Mouse (Mus musculus): ENCODE measurements at regions not wholly inside any gene's neighbourhood (a gene's known extent, or its start where the extent isn't known, plus 50 kb on each side); places are given as distances from the start of the nearest gene placed in this dataset.

- in situ Hi-C loops (cut with MboI; ENCODE audit: low sequenced_read_pairs in 2 of 2, unreplicated experiment in 2 of 2) = no loop called here
- no peak overlapping the region for H3K9ac ChIP-seq (ENCODE audit: insufficient read depth, low read depth, low read length, poor library complexity, severe bottlenecking)
Measured at GRCm38 (mm10) chr4:127545106-127545505, 187.1 kb upstream of the Gjb5 start.

GRCm38 (mm10) chr4:127543276-127543675, 185.3 kb upstream of the Gjb5 start:
- in situ Hi-C loops (cut with MboI; ENCODE audit: low sequenced_read_pairs in 2 of 2, unreplicated experiment in 2 of 2) = no loop called here
- no peaks in the 10 kb centered on the region for H3K36me3 ChIP-seq (ENCODE audit: control insufficient read depth, insufficient read depth, low read length, poor library complexity, severe bottlenecking)
- H3K4me3 ChIP-seq (ENCODE audit: insufficient read depth in 1 of 2, low read depth in 1 of 2, low read length in 2 of 2, poor library complexity in 1 of 2, severe bottlenecking in 1 of 2) = no peak overlapping the region
- TF ChIP-seq HCFC1 (IDR thresholded peaks at IDR 0.05; ENCODE audit: borderline replicate concordance, insufficient read depth, low read length) = no peak
- TF ChIP-seq ZNF384 (IDR thresholded peaks at IDR 0.05; ENCODE audit: low read depth, low read length) = no peak
- no peak for TF ChIP-seq CHD2 (IDR thresholded peaks at IDR 0.05; ENCODE audit: low read depth, low read length)
- no peak for TF ChIP-seq MAFK (IDR thresholded peaks at IDR 0.05; ENCODE audit: insufficient read depth, low read depth, low read length)
- no peak for TF ChIP-seq ZC3H11A (IDR thresholded peaks at IDR 0.05; ENCODE audit: borderline replicate concordance, low read depth, low read length)
- no peak overlapping the region for H3K9ac ChIP-seq (ENCODE audit: insufficient read depth, low read depth, low read length, poor library complexity, severe bottlenecking)
- H3K27ac ChIP-seq (ENCODE audit: insufficient read depth, low read depth, low read length, poor library complexity, severe bottlenecking) = no peak overlapping the region
- no peaks in the 10 kb centered on the region for H3K4me1 ChIP-seq (ENCODE audit: control insufficient read depth in 2 of 2, insufficient read depth in 2 of 2, low read length in 2 of 2, poor library complexity in 1 of 2)
- no peaks in the 10 kb centered on the region for H3K9me3 ChIP-seq (ENCODE audit: control insufficient read depth, insufficient read depth, low read depth, low read length)
- no peak for DNase-seq (ENCODE audit: low read depth, low spot score)

More at GRCm38 (mm10) chr4:127545106-127545505, 187.1 kb upstream of the Gjb5 start:
- no peak overlapping the region for H3K4me3 ChIP-seq (ENCODE audit: insufficient read depth in 1 of 2, low read depth in 1 of 2, low read length in 2 of 2, poor library complexity in 1 of 2, severe bottlenecking in 1 of 2)
- H3K36me3 ChIP-seq (ENCODE audit: control insufficient read depth, insufficient read depth, low read length, poor library complexity, severe bottlenecking) = no peaks in the 10 kb centered on the region
- H3K9me3 ChIP-seq (ENCODE audit: control insufficient read depth, insufficient read depth, low read depth, low read length) = no peaks in the 10 kb centered on the region
- TF ChIP-seq HCFC1 (IDR thresholded peaks at IDR 0.05; ENCODE audit: borderline replicate concordance, insufficient read depth, low read length) = no peak
- no peak for DNase-seq (ENCODE audit: low read depth, low spot score)
- H3K4me1 ChIP-seq (ENCODE audit: control insufficient read depth in 2 of 2, insufficient read depth in 2 of 2, low read length in 2 of 2, poor library complexity in 1 of 2) = no peaks in the 10 kb centered on the region
- H3K27ac ChIP-seq (ENCODE audit: insufficient read depth, low read depth, low read length, poor library complexity, severe bottlenecking) = no peak overlapping the region

GRCm38 (mm10) chr4:127542771-127543170, 184.8 kb upstream of the Gjb5 start:
- H3K9me3 ChIP-seq (ENCODE audit: control insufficient read depth, insufficient read depth, low read depth, low read length) = no peaks in the 10 kb centered on the region
- no peak overlapping the region for H3K4me3 ChIP-seq (ENCODE audit: insufficient read depth in 1 of 2, low read depth in 1 of 2, low read length in 2 of 2, poor library complexity in 1 of 2, severe bottlenecking in 1 of 2)
- H3K4me1 ChIP-seq (ENCODE audit: control insufficient read depth in 2 of 2, insufficient read depth in 2 of 2, low read length in 2 of 2, poor library complexity in 1 of 2) = no peaks in the 10 kb centered on the region
- H3K27ac ChIP-seq (ENCODE audit: insufficient read depth, low read depth, low read length, poor library complexity, severe bottlenecking) = no peak overlapping the region; the same call in 1 of the 2 replicates
- H3K9ac ChIP-seq (ENCODE audit: insufficient read depth, low read depth, low read length, poor library complexity, severe bottlenecking) = no peak overlapping the region
- TF ChIP-seq CHD2 (IDR thresholded peaks at IDR 0.05; ENCODE audit: low read depth, low read length) (no peak), HCFC1 (IDR thresholded peaks at IDR 0.05; ENCODE audit: borderline replicate concordance, insufficient read depth, low read length) (no peak), ZC3H11A (IDR thresholded peaks at IDR 0.05; ENCODE audit: borderline replicate concordance, low read depth, low read length) (no peak), ZNF384 (IDR thresholded peaks at IDR 0.05; ENCODE audit: low read depth, low read length) (no peak), MAFK (IDR thresholded peaks at IDR 0.05; ENCODE audit: insufficient read depth, low read depth, low read length) (no peak)
- no peak for DNase-seq (ENCODE audit: low read depth, low spot score)
- in situ Hi-C loops (cut with MboI; ENCODE audit: low sequenced_read_pairs in 2 of 2, unreplicated experiment in 2 of 2) = no loop called here
- no peaks in the 10 kb centered on the region for H3K36me3 ChIP-seq (ENCODE audit: control insufficient read depth, insufficient read depth, low read length, poor library complexity, severe bottlenecking)

GRCm38 (mm10) chr4:127536952-127537351, 179.0 kb upstream of the Gjb5 start:
- no peak overlapping the region for H3K4me3 ChIP-seq (ENCODE audit: insufficient read depth in 1 of 2, low read depth in 1 of 2, low read length in 2 of 2, poor library complexity in 1 of 2, severe bottlenecking in 1 of 2)
- in situ Hi-C loops (cut with MboI; ENCODE audit: low sequenced_read_pairs in 2 of 2, unreplicated experiment in 2 of 2) = no loop called here
- no peaks in the 10 kb centered on the region for H3K4me1 ChIP-seq (ENCODE audit: control insufficient read depth in 2 of 2, insufficient read depth in 2 of 2, low read length in 2 of 2, poor library complexity in 1 of 2)
- peak; percentile 93 for TF ChIP-seq ZNF384 (IDR thresholded peaks at IDR 0.05; ENCODE audit: low read depth, low read length)
- no peak for TF ChIP-seq MAFK (IDR thresholded peaks at IDR 0.05; ENCODE audit: insufficient read depth, low read depth, low read length)
- no peak overlapping the region for H3K9ac ChIP-seq (ENCODE audit: insufficient read depth, low read depth, low read length, poor library complexity, severe bottlenecking)
- H3K9me3 ChIP-seq (ENCODE audit: control insufficient read depth, insufficient read depth, low read depth, low read length) = no peaks in the 10 kb centered on the region
- peak; percentile 38 for DNase-seq (ENCODE audit: low read depth, low spot score)
- H3K27ac ChIP-seq (ENCODE audit: insufficient read depth, low read depth, low read length, poor library complexity, severe bottlenecking) = no peak overlapping the region
- no peaks in the 10 kb centered on the region for H3K36me3 ChIP-seq (ENCODE audit: control insufficient read depth, insufficient read depth, low read length, poor library complexity, severe bottlenecking)

DNA sequence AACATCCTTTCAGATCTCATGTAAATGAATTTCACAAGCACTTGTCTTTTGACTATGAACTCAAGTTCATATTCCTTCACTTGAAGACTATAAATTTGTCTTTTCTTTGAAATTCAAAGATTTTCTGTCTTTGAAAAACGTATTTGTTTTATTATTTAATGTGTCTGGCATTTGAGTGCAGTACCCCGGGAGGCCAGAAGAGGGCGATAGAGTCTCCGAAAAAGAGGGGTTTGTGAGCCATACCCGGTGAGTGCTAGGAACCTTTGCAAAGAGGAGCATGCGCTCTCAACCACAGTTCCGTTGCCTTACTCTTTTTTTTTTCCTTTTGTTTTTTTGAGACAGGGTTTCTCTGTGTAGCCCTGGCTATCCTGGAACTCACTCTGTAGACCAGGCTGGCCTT, 177.6 kb upstream of the Gjb5 start:
- in situ Hi-C loops (cut with MboI; ENCODE audit: low sequenced_read_pairs in 2 of 2, unreplicated experiment in 2 of 2) = no loop called here
- no peak for TF ChIP-seq MAFK (IDR thresholded peaks at IDR 0.05; ENCODE audit: insufficient read depth, low read depth, low read length)

More for the DNA sequence above, 177.6 kb upstream of the Gjb5 start:
- no peaks in the 10 kb centered on the region for H3K4me1 ChIP-seq (ENCODE audit: control insufficient read depth in 2 of 2, insufficient read depth in 2 of 2, low read length in 2 of 2, poor library complexity in 1 of 2)
- no peaks in the 10 kb centered on the region for H3K9me3 ChIP-seq (ENCODE audit: control insufficient read depth, insufficient read depth, low read depth, low read length)
- H3K27ac ChIP-seq (ENCODE audit: insufficient read depth, low read depth, low read length, poor library complexity, severe bottlenecking) = no peak overlapping the region
- H3K9ac ChIP-seq (ENCODE audit: insufficient read depth, low read depth, low read length, poor library complexity, severe bottlenecking) = no peak overlapping the region
- H3K4me3 ChIP-seq (ENCODE audit: insufficient read depth in 1 of 2, low read depth in 1 of 2, low read length in 2 of 2, poor library complexity in 1 of 2, severe bottlenecking in 1 of 2) = no peak overlapping the region
- DNase-seq (ENCODE audit: low read depth, low spot score) = peak; percentile 21
- H3K36me3 ChIP-seq (ENCODE audit: control insufficient read depth, insufficient read depth, low read length, poor library complexity, severe bottlenecking) = no peaks in the 10 kb centered on the region
